Mouse (Mus musculus): ENCODE data around the gene Trio. TPM values are rescaled to one million over a fixed set of nuclear protein-coding genes. Genes with fewer than 3 reads are reported as not detected.

Gene Trio
- polyA plus RNA-seq, 1 experiment from 2014 or later: 45.4 TPM

GRCm38 (mm10) chr15:28054111-28054510 lies 28.5 kb upstream of the Trio start:
- no peak overlapping the region for H3K4me2 ChIP-seq (ENCODE audit: low read depth, low read length)
- DNase-seq (ENCODE audit: low spot score) (peak; percentile 6), ATAC-seq (replicated peaks; ENCODE audit: insufficient number of reproducible peaks, low FRiP score, low TSS enrichment, low read depth) (no peak)
- no peaks in the 10 kb centered on the region for H3K9me3 ChIP-seq (replicated peaks; ENCODE audit: control insufficient read depth, low read length)
- no peaks in the 10 kb centered on the region for H3K4me1 ChIP-seq (ENCODE audit: control insufficient read depth, insufficient read depth, low read length)
- no peak overlapping the region for H3K27ac ChIP-seq (replicated peaks; ENCODE audit: low read depth, low read length)
- H3K4me3 ChIP-seq (ENCODE audit: low read depth, low read length): no peak overlapping the region
- H3K9ac ChIP-seq (replicated peaks; ENCODE audit: low read length): no peak overlapping the region
- WGBS: 0% methylated on average over 1 of the region's 1 CpGs
- H3K36me3 ChIP-seq (replicated peaks; ENCODE audit: control insufficient read depth, insufficient read depth, low read depth, low read length): no peaks in the 10 kb centered on the region
- H3K27me3 ChIP-seq (ENCODE audit: control insufficient read depth, insufficient read depth, low read length): no peaks in the 10 kb centered on the region

- Histone ChIP-seq H3K4me3 (ENCODE audit: low read depth, low read length) (no peak overlapping the region), H3K27me3 (ENCODE audit: control insufficient read depth, insufficient read depth, low read length) (no peaks in the 10 kb centered on the region), H3K9me3 (replicated peaks; ENCODE audit: control insufficient read depth, low read length) (no peaks in the 10 kb centered on the region), H3K4me1 (ENCODE audit: control insufficient read depth, insufficient read depth, low read length) (no peaks in the 10 kb centered on the region), H3K4me2 (ENCODE audit: low read depth, low read length) (no peak overlapping the region), H3K36me3 (replicated peaks; ENCODE audit: control insufficient read depth, insufficient read depth, low read depth, low read length) (no peaks in the 10 kb centered on the region), H3K9ac (replicated peaks; ENCODE audit: low read length) (no peak overlapping the region), H3K27ac (replicated peaks; ENCODE audit: low read depth, low read length) (no peak overlapping the region)
- DNase-seq (ENCODE audit: low spot score): no peak
- ATAC-seq (replicated peaks; ENCODE audit: insufficient number of reproducible peaks, low FRiP score, low TSS enrichment, low read depth): no peak
- 64% methylated on average over 6 of the region's 6 CpGs for WGBS
These were observed 27.6 kb upstream of the Trio start for GRCm38 (mm10) chr15:28053226-28053625.

- Histone ChIP-seq H3K4me2 (ENCODE audit: low read depth, low read length) (no peak overlapping the region), H3K9ac (replicated peaks; ENCODE audit: low read length) (no peak overlapping the region)
- WGBS: 73% methylated on average over 4 of the region's 4 CpGs
These were observed 26.2 kb upstream of the Trio start for GRCm38 (mm10) chr15:28051811-28052210.

GRCm38 (mm10) chr15:28051104-28051625 lies 25.5 kb upstream of the Trio start:
- H3K4me3 ChIP-seq (ENCODE audit: low read depth, low read length): no peak overlapping the region
- H3K27me3 ChIP-seq (ENCODE audit: control insufficient read depth, insufficient read depth, low read length): no peaks in the 10 kb centered on the region
- H3K36me3 ChIP-seq (replicated peaks; ENCODE audit: control insufficient read depth, insufficient read depth, low read depth, low read length): no peaks in the 10 kb centered on the region
- H3K4me2 ChIP-seq (ENCODE audit: low read depth, low read length): no peak overlapping the region
- H3K9ac ChIP-seq (replicated peaks; ENCODE audit: low read length): peak overlapping the region; percentile 18
- H3K9me3 ChIP-seq (replicated peaks; ENCODE audit: control insufficient read depth, low read length): no peaks in the 10 kb centered on the region
- ATAC-seq (replicated peaks; ENCODE audit: insufficient number of reproducible peaks, low FRiP score, low TSS enrichment, low read depth) (peak; percentile 81), DNase-seq (ENCODE audit: low spot score) (peak; percentile 61)
- WGBS: 18% methylated on average over 18 of the region's 18 CpGs
- no peaks in the 10 kb centered on the region for H3K4me1 ChIP-seq (ENCODE audit: control insufficient read depth, insufficient read depth, low read length)
- H3K27ac ChIP-seq (replicated peaks; ENCODE audit: low read depth, low read length): no peak overlapping the region

More at GRCm38 (mm10) chr15:28051811-28052210, 26.2 kb upstream of the Trio start:
- Histone ChIP-seq H3K4me1 (ENCODE audit: control insufficient read depth, insufficient read depth, low read length) (no peaks in the 10 kb centered on the region), H3K27ac (replicated peaks; ENCODE audit: low read depth, low read length) (no peak overlapping the region), H3K9me3 (replicated peaks; ENCODE audit: control insufficient read depth, low read length) (no peaks in the 10 kb centered on the region), H3K4me3 (ENCODE audit: low read depth, low read length) (no peak overlapping the region), H3K27me3 (ENCODE audit: control insufficient read depth, insufficient read depth, low read length) (no peaks in the 10 kb centered on the region), H3K36me3 (replicated peaks; ENCODE audit: control insufficient read depth, insufficient read depth, low read depth, low read length) (no peaks in the 10 kb centered on the region)
- ATAC-seq (replicated peaks; ENCODE audit: insufficient number of reproducible peaks, low FRiP score, low TSS enrichment, low read depth) (no peak), DNase-seq (ENCODE audit: low spot score) (peak; percentile 15)

DNA sequence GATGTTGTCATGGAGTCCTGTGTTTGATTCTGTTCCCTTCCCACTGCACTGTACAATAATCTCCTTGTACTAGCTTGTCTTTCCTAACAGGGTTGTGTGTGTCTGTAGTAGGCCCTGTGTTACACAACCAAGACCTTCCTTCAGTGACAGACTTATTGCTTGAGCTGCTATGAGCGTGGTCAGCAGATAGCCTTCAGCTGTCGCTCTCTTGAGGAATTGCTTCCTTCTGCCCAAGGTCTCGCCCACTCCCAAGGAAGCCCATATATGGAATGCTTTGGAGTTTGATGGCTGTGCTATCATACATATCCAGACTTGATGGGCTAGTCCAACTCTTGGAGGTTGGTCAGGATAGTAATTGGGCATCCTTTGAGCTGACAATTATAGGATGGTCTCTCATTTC lies 22.1 kb upstream of the Trio start:
- no peak overlapping the region for H3K9ac ChIP-seq (replicated peaks; ENCODE audit: low read length)
- H3K36me3 ChIP-seq (replicated peaks; ENCODE audit: control insufficient read depth, insufficient read depth, low read depth, low read length): no peaks in the 10 kb centered on the region
- H3K27ac ChIP-seq (replicated peaks; ENCODE audit: low read depth, low read length): no peak overlapping the region
- no peaks in the 10 kb centered on the region for H3K27me3 ChIP-seq (ENCODE audit: control insufficient read depth, insufficient read depth, low read length)
- DNase-seq (ENCODE audit: low spot score) (no peak), ATAC-seq (replicated peaks; ENCODE audit: insufficient number of reproducible peaks, low FRiP score, low TSS enrichment, low read depth) (no peak)
- H3K4me2 ChIP-seq (ENCODE audit: low read depth, low read length): no peak overlapping the region
- no peaks in the 10 kb centered on the region for H3K9me3 ChIP-seq (replicated peaks; ENCODE audit: control insufficient read depth, low read length)
- H3K4me3 ChIP-seq (ENCODE audit: low read depth, low read length): no peak overlapping the region
- H3K4me1 ChIP-seq (ENCODE audit: control insufficient read depth, insufficient read depth, low read length): no peaks in the 10 kb centered on the region
- WGBS: 93% methylated on average over 3 of the region's 3 CpGs

GRCm38 (mm10) chr15:28041158-28041865 lies 15.7 kb upstream of the Trio start:
- DNase-seq (ENCODE audit: low spot score): no peak
- H3K9ac ChIP-seq (replicated peaks; ENCODE audit: low read length): no peak overlapping the region
- WGBS: 17% methylated on average over 9 of the region's 9 CpGs
- no peaks in the 10 kb centered on the region for H3K4me1 ChIP-seq (ENCODE audit: control insufficient read depth, insufficient read depth, low read length)
- no peak for ATAC-seq (replicated peaks; ENCODE audit: insufficient number of reproducible peaks, low FRiP score, low TSS enrichment, low read depth)
- H3K27ac ChIP-seq (replicated peaks; ENCODE audit: low read depth, low read length): no peak overlapping the region
- H3K9me3 ChIP-seq (replicated peaks; ENCODE audit: control insufficient read depth, low read length): no peaks in the 10 kb centered on the region
- H3K4me2 ChIP-seq (ENCODE audit: low read depth, low read length): no peak overlapping the region
- H3K27me3 ChIP-seq (ENCODE audit: control insufficient read depth, insufficient read depth, low read length): no peaks in the 10 kb centered on the region
- no peaks in the 10 kb centered on the region for H3K36me3 ChIP-seq (replicated peaks; ENCODE audit: control insufficient read depth, insufficient read depth, low read depth, low read length)
- no peak overlapping the region for H3K4me3 ChIP-seq (ENCODE audit: low read depth, low read length)

- Histone ChIP-seq H3K36me3 (replicated peaks; ENCODE audit: control insufficient read depth, insufficient read depth, low read depth, low read length) (no peaks in the 10 kb centered on the region), H3K27ac (replicated peaks; ENCODE audit: low read depth, low read length) (no peak overlapping the region), H3K4me3 (ENCODE audit: low read depth, low read length) (no peak overlapping the region), H3K9ac (replicated peaks; ENCODE audit: low read length) (no peak overlapping the region), H3K27me3 (ENCODE audit: control insufficient read depth, insufficient read depth, low read length) (no peaks in the 10 kb centered on the region), H3K4me1 (ENCODE audit: control insufficient read depth, insufficient read depth, low read length) (no peaks in the 10 kb centered on the region), H3K9me3 (replicated peaks; ENCODE audit: control insufficient read depth, low read length) (no peaks in the 10 kb centered on the region), H3K4me2 (ENCODE audit: low read depth, low read length) (no peak overlapping the region)
- ATAC-seq (replicated peaks; ENCODE audit: insufficient number of reproducible peaks, low FRiP score, low TSS enrichment, low read depth): no peak
- WGBS: 89% methylated on average over 6 of the region's 6 CpGs
- no peak for DNase-seq (ENCODE audit: low spot score)
These were observed 12.0 kb upstream of the Trio start for GRCm38 (mm10) chr15:28037651-28038050.

DNA sequence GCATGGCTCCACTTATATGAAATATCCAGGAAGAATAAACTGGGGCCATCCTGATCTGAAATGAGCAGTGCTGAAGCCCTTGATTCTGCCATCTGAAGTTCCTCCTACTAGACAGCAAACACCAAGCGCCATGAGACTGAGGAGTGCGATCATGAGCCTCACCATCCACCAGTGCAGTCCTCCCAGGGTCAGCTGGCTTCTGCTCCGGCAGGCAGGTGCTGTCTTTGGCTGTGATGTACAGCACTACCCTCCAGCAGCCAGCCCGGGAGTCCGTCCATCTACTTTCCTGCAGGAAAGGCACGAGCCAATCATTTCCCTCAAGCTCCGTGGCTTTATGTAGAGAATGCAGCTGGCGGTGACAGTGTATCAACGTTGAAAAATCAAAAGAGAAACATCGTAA lies 10.0 kb upstream of the Trio start:
- 91% methylated on average over 10 of the region's 10 CpGs for WGBS
- Histone ChIP-seq H3K4me1 (ENCODE audit: control insufficient read depth, insufficient read depth, low read length) (no peaks in the 10 kb centered on the region), H3K4me2 (ENCODE audit: low read depth, low read length) (no peak overlapping the region), H3K36me3 (replicated peaks; ENCODE audit: control insufficient read depth, insufficient read depth, low read depth, low read length) (no peaks in the 10 kb centered on the region), H3K9me3 (replicated peaks; ENCODE audit: control insufficient read depth, low read length) (no peaks in the 10 kb centered on the region), H3K4me3 (ENCODE audit: low read depth, low read length) (no peak overlapping the region), H3K27ac (replicated peaks; ENCODE audit: low read depth, low read length) (no peak overlapping the region), H3K9ac (replicated peaks; ENCODE audit: low read length) (no peak overlapping the region), H3K27me3 (ENCODE audit: control insufficient read depth, insufficient read depth, low read length) (no peaks in the 10 kb centered on the region)
- DNase-seq (ENCODE audit: low spot score): no peak
- no peak for ATAC-seq (replicated peaks; ENCODE audit: insufficient number of reproducible peaks, low FRiP score, low TSS enrichment, low read depth)
